In genomic region chr1:84153943-84154342, GRCm38 (mm10) we compare ENCODE assay signal across 9 mouse cellular contexts.
DNase-seq lines count a peak whose midpoint lies in the region; ATAC-seq and TF ChIP-seq lines count a peak whose summit lies in the region.
"Had no signal": no experiment of that assay in that cellular context is flagged by ENCODE, and none has a peak within 500 bp of the region (broad histone marks: within the 10 kb centered on the region; RNA-seq: fewer than 3 reads in every experiment).

No protein-coding gene starts in this region.

- ATAC-seq in hematopoietic stem cell, adult 5-6 weeks (replicated peaks in 1 of 2; ENCODE audit: insufficient read depth in 1 of 2, low FRiP score in 2 of 2, low TSS enrichment in 1 of 2, low read depth in 1 of 2, poor library complexity in 2 of 2, severe bottlenecking in 2 of 2): 0 out of 4 replicates have a peak, but pooled peaks have one; percentile 27 to 36

- no peak overlapping the region for H3K27ac ChIP-seq in left cerebral cortex, adult 2 months
- H3K27ac ChIP-seq: limb, embryonic 13.5 days had no signal

- DNase-seq in cerebellum, adult 18-20 months: peak; percentile 15 to 25
- no peak for DNase-seq in cerebellum, adult 11-12 months
- no peak for DNase-seq in left cerebral cortex, adult 2 months (ENCODE audit: extremely low spot score in 1 of 2, low spot score in 2 of 2)
- DNase-seq in left cerebral cortex, adult 11 months (ENCODE audit: low spot score): no peak
- peak; percentile 36 for DNase-seq in adrenal gland, adult 2 months
- DNase-seq in naive thymus-derived CD4-positive, alpha-beta T cell, adult 2 months (ENCODE audit: low read depth): peak; percentile 2
- no peak for DNase-seq in gastrocnemius, postnatal 36 days

- TF ChIP-seq CTCF in left cerebral cortex, adult 2 months (IDR thresholded peaks at IDR 0.05): peak; percentile 64

- no peak overlapping the region for H3K4me3 ChIP-seq in left cerebral cortex, adult 2 months
- H3K4me3 ChIP-seq: limb, embryonic 13.5 days had no signal

- intact Hi-C loops in left cerebral cortex, adult 2 months (cut with DNase I): loop anchor here (5.0 kb wide), 1 partner anchor 407 kb away; no protein-coding TSS in a partner anchor
- intact Hi-C loops in gastrocnemius, postnatal 36 days (cut with DNase I): no loop called here

Comparison
In these comparisons a context has a peak if more than half of its experiments do, and no peak if none do; other contexts are left out.
1. DNase-seq: peak in cerebellum, adult 18-20 months (2 of 2), adrenal gland, adult 2 months (single experiment) and naive thymus-derived CD4-positive, alpha-beta T cell, adult 2 months (single experiment); none in cerebellum, adult 11-12 months (single experiment), left cerebral cortex, adult 2 months (0 of 2), left cerebral cortex, adult 11 months (single experiment) and gastrocnemius, postnatal 36 days (0 of 2).